Mouse (Mus musculus) ovary, adult 18-20 months (tissue): Measurements from ENCODE around the gene Hsd17b12.

ENCODE experiments used
- DNase-seq: peaks from one replicate; pipeline ENCODE4 v3.0.0; 2022; ENCODE audit warnings: low spot score, mixed read lengths

Gene Hsd17b12

DNA sequence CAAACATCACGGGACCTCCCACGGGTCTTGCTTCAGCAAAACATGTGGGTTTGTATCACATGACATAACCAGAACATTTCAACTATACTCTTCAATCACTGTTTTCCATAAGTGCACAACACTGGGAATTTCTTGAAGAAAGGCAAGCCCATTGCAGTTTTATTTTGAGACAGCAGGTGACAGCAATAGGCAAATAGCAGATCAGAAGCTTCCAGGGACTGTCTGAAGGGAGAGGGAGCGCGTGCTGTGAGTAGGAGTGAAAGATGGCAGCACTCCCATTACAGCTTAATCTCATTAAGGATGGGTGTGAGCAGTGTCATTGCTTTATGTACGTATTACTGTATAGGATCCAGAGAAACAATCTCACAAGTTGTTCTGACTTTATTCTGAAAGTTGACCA, 88.3 kb downstream of the Hsd17b12 start:
- no peak for DNase-seq

DNA sequence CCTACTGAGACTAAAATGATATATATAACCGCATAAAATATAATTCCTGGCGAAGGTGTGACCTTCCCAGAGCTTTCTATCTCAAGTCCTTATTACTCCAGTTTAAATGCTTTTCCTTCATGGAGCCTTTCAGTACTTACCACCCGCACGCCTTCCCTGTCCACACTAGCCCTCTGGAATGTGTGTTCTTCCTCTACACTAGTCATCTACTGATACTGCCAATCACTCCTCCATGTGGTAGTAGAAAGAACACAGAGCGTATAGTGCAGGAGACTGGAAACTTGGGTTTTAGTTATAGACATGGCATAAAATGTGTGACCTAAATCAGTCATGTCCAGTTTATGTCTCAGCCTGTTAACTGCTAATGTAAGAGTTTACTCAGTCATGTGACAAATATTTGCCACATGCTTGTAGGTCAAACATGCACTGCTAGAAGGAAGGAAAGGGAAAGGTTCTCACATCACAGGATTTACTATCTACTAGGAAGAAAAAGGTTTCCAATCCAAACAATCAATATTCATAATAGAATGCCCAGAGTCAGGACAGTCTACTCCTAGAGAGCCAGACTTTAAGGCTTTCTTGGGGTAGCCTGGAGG, 91.1 kb downstream of the Hsd17b12 start:
- no peak for DNase-seq

DNA sequence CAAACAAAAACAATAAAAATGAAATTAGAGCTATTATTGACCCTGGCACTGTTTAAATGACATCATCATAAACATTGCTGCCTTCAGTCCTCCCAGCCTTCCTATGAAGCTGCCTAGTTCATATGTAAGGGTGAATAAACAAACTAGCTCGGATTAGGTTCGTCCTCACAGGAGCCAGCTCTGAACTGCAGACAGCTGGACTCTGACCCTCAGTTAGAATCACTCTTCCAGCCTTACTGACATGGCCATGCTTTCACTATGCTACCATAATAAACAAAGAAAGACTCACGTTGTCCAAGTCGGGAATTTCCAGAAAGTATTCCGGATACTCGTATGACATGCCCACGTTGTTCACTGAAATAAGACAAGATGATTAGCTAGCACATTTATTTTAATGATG, 91.6 kb downstream of the Hsd17b12 start:
- no peak for DNase-seq

DNA sequence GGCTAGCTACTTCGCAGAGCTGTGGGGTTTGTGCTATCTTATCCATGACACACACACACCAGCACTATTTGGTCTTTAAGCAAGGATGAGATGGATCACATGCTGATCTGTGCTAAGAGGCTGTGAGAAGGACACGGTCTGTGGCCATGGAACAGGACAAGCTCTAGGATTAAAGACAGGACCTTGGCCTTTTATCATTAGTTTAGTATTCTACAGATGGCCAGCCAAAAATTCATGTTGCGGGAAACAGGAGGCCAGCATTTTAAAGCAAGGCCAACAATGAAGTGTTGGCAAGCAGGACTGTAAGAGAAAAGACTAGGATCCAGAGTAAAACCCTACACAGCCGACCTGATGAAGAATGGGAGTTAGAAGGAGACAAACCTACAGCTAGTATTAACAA, 95.0 kb downstream of the Hsd17b12 start:
- DNase-seq = peak; percentile 2

DNA sequence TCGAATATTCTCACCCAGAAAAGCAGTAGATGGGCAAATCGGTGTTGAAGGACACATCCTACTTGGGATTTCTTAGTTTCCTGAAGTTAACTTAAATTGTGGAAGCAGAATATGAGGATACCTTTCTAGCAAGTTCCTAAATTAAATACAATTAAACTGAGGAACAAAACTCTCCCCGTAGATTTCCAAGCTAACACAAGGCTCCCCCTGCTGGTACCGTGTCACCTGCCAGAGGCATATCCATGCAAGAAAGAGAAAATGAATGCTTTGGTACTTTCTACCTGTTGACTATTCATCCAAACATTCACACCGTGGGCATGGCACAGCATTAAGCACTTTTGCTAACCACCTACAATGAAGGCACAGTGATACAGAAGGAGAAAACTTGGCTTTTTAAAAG, 98.3 kb downstream of the Hsd17b12 start:
- DNase-seq = no peak

DNA sequence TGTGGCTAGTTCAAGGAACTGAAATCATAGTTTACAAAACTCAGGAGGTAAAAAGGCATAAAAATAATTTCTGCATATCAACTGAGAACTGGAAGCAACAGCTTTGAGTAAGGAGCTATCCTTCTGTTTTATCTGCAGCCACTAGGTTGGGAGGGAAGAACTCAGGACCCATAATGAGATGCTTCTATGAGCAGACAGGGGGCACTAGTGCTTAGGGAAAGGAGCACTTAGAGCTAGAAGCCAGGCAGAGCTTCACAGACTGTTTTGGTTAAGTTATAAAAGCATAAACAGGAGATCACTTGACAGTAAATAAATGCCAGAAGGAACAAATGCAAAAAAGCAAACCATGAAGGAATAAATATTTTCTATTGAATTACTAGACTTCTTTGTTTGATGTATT, 103.0 kb downstream of the Hsd17b12 start:
- DNase-seq = no peak

DNA sequence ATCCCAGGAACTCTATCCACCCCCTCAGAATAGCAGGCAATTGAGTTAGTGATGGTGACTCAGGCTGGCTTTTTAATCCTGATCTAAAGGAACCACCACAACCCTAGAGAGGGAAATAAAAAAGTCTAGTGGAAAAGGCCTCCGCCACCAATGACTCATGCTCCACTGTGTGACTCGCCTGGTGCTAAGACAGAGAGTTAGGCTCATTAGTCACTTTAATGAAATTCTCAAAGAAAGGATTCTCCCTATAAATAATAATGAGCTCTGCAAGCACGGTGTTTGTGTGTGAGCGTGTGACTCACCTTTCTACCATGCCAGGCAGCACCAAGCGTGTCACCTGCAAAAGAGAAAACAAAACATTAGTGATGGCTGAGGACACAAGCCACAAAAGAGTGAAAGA, 105.8 kb downstream of the Hsd17b12 start:
- DNase-seq = no peak

DNA sequence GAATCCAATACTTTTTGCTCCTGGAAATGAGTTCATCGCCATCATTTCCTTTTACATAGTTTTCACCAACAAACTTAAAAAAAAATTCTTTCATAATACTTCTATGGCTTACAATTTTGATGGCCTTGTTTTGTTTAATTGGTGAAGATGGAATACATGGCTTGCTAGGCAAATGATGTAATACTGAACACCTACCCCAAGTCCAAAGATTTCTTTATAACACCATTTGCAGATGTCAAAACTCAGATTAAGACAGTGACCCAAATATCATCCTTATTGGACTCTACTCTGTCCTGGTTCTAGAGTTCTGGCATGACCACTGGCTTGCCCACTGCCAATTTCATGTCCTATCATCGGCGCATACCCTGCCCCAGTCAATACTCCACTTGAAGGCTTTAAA, 106.9 kb downstream of the Hsd17b12 start:
- no peak for DNase-seq

DNA sequence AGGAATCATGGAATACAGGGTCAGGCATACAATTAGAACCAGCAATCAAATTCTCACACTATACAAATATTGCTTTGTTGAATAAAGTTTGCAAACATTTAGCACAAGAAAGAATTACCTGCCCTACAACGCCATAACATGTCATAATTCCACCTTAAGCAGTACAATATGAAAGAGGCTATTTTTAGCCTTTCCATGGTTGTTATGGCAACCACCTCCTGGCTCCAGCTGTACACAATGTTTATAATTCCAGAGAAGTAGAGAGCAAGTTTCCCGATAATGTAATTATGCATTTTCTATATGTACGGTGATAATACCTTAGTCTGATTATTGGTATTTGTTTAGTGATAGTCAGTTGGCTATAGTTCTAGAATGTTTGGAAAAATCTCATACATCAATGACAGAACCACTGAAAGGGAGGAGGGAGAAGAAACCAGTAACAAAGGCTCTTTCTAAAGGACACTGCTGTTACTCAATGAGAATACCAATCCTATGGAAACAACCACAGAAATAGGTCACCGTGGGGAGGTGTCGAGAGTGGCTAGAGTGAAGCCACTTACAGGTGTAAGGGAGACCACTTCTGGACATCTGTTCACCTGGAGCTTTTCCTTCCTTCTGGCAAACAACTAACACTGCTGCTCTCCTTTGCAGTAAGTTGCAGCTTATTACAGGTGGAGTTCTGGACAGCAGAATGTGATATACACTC, 108.1 kb downstream of the Hsd17b12 start:
- no peak for DNase-seq

DNA sequence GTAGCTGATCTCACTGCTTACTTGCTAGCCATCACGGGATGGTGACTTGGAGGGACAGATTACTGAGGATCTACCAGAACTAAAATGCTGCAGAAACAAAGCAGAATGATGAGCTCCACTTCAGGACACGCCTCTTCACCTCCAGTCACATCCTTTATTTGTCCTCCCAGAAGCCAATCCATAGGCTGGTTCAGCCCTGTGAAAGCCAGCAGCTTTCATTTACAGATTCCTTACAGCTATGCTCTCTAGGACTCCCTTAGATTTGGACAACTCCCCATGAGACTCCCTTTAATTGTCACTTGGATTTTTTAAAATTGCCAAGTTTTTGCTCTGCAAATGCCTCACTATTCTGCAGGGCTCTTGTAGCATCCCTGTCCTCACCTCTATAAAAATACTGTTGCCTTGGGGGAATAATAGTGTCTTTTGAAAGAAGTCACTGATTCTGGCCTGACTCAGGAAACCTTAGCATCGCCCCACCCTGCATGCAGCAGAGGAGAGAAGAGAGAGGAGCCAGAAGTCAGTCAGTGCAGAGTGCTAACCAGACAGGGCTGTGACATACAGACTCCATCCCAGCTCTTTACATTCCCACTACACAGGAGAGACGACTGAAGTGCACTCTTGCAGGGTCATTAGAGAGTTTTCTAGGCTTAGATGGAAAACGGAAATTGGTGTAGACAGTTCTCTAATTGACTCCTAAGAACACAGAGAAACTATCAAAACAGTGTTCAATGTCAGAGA, 108.9 kb downstream of the Hsd17b12 start:
- no peak for DNase-seq

DNA sequence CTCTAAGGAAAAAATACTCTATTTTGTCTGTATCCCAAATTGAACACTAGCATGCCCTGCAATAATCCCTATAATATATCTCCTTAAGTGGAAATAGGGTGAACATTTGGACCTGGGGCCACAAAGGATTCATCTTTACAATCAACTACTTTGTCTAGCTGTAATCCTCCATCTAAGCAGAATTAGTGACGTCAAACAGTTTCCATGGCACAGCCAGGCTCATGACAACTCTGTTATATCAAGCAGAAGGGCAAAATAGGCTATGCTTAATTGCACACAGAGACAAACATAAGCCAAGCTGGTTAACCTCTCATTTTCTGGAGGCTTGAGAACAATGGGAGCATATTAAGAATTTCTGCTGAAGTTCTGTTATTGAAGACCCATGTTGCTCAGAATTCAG, 109.5 kb downstream of the Hsd17b12 start:
- no peak for DNase-seq

DNA sequence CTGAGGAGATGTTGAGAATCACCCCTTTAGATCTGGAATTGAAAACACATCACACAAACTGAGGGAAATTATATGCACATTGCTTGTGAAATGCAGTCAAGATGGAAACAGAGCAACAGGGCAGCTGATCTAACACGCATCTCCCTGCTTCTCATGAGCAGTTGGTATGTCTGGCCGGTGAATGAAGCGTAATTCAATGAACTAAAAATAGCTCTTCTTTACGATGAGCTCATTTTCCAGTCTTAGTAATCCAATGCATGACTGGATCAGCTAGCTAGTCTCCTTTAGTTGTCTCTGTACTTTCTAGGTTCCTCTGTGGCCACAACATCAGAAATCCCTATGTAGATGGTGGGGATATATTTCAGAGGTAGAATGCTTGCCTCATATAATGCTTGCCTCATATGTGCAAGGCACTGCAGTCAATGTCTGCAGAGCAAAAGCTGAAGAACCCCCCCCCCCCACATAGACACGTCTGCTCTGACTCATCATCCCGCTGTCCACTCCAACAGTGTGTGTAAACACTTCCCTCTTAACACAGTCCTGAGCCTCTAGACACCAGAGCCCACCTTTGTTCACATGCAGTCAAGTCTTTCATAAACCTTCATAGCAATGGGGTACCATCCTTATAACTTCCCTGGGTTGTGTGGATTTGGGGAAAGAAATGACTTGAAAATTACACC, 112.2 kb downstream of the Hsd17b12 start:
- no peak for DNase-seq

DNA sequence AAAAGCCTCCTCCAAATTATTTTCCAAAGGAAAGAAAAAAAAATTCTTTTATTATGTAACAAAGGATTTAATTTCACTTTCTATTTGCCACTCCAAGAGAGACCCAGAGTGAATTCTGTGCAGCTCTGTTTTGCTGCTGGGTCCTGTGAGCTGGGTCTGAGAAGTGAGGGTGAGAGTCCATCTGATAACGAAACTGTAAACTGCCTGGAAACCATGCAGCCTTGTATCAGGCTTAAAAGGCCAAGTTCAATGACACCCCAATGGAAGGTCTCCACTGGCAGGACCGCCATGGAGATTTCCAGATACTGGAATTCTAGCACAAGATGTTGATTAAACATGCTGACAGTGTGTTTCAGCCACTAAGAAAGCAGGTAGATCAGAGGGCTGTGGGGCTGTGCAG, 113.6 kb downstream of the Hsd17b12 start:
- no peak for DNase-seq

DNA sequence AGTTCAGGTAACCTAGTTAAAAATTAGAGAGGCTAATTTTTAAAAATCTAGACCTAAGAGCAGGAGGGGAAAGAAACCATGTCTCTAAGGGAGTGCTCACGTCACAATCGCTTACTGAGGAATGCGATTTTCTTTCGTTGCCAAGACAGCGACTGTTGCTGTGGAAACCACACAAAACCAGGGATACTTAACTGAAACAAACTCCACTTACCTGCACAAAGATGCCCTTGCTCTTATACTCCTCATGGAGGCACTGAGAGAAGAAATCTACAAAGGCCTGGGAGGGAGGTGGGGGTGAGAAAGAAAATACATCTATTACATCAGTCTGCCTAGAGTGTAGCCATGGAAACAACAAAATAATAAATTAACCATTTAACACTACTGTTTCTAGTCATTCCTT, 114.1 kb downstream of the Hsd17b12 start:
- no peak for DNase-seq

DNA sequence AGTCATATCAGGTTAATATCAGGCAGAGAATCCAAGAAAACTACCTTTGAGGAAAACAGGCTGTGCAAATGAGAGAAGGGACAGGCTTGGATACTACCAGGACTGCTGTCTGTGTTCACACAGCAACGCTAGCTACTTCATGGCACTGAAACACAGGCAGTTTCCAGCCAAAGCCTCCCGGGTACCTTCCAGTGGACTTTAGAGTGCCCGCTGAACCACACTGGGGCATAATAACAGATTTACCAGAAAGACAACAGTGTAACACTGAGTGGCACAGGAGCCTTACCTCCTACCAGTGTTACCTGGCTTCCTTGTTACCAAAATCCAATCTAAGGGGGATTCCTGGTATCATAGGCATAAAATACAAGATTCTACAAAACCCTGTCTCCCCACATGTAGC, 115.3 kb downstream of the Hsd17b12 start:
- DNase-seq = no peak

DNA sequence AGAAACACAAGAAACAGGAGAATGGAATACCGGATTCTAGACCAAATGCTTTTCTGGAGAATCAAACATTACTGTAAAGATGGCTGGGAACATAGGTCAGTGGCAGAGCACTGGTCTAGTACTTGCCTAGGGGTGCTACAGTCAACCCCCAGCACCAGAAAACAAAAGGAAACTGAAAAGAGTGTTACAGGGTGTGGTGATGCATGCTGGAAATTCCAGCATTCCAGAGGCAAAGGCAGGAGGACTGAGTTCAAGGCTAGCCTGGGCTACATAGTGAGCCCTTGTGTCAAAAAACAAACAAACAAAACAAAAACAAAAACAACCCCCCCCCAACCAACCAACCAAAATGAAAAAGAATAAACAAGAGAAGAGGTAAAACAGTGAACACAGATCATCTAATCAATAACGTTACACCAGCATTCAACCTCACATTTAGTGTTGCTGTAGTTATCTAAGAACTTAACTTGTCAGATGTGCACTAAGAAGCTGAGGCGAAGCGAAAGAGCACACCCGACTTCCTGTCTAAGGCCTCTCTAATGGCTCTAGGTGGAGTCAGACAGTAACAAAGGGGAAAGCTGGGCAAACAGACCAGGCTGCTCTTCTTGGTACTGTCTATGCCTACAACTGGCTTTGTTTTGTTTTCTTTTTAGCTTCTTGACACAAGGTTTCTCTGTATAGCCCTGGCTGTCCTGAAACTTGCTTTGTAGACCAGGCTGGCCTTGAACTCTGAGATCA, 117.2 kb downstream of the Hsd17b12 start:
- DNase-seq = no peak

DNA sequence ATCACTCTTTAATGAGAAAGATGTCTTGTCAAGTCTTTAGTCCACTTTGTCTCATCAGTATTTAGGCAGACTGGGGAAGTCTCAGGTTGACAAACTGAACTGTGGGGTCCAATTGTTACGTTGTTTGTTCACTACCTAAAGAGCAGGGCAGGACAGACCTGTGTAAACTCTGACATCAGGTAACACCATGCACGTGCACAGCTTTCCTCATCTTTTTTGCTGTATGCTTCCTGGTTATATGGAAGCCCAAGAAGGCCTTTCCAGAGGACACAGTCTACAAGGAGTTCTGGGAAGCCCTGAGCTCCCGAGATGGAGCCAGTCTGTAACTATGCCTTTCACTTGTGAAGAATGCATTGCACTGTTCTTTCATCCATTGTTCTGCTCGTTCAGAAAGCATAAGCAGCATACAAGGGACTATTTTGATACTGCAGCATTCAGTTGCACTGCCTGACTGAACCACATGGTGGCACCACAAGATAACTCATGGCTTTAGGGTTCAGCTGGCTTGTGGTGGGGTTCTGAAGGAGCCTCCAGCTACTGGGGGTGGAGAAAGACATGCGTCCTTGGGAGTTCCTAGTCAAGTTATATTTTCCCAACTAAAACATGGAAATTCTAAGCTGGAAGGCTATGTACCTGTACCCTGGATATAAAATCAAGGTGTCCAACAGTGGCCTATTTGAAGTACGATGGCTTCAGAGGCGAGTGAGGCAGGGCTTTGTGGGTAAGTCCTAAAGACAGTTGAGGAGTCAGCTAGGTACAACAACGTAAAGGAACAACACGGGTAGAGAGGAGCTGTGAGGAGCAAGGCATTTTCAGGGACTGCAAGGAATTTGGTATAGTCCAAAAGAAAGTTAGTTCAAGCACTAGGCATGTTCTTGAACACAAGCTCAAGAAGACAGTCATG, 122.1 kb downstream of the Hsd17b12 start:
- no peak for DNase-seq

DNA sequence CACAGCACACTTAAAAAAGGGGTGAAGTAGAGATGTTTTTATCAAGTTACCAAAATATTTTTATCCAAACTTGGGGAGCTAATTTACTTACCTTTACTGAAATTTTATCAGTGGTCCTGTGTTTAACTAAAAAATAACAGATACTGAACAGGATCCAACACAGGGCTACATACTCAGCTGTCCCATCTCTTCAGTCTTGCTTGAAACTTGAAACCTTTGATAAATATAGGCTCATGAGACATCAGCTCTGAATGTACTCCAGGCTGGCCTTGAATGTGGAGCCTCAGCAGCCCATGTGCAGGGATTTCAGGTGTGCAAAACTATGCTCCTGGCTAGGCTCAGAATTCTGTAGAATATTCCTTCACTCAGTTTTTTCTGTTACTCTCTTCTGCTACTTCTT, 127.2 kb downstream of the Hsd17b12 start:
- no peak for DNase-seq

DNA sequence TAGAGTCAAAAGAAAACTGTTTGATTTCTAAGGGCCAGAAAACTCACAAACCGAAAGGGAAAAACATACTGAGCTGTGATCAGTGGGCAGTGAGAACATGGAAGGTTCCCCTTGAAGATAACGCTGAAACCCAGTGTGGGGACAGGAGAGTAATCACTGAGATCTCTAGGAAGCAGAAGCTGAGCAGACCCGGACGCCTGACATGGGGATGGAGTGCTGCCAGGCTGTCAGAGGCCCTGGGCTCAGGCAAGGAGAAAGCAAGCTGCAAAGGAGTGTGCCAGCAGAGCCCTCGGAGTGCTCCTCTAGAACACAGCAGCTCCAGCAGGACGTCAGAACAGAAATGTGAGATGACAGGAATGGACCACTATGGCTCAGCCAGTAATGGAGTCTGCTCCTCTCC, 133.1 kb downstream of the Hsd17b12 start:
- DNase-seq = no peak

DNA sequence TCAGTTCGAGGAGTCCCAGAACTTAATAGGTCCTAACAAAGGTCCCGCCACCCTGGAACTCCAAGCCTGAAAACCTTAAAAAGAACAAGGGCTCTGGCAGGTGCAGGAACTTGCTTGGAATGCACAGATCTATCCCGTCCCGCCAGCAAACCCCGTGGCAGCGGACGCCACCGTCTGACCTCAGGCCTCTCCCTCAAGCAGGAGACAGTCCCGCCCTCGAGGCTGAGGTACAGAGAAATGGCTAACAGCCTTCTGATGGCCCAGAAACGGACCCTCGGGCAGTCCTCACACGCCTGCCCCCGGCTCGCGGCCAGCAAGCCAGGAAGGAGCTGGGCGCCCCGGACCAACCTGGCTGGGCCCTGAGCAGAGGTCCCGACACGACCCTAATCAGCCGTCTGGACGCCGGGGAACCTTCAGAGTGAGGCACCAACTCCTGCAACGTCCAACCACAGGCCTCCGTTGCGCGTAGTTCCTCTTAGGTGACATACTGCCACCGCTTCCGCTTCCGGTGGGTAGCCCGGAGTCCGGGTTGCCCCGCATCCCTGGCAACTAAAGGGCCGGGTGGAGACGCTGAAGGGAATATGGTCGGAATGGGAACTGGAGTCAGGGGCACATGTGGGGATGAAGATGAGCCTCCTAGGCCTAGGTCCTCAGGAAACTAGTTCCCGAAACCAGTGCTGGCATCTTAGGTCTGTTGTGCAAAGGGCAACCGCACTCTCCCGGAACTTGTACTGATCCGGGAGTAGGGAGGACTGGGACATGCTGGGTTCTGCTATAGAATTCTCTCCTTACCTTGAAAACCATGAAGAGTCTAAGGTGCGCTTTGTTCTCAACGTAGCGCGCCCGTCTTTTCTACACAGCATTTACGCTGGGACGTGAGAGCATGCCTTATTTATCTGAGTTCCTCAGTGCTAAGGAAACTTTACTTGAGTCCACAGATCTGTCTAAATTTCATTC, 147.2 kb downstream of the Hsd17b12 start, which contains the start of gene Alkbh3:
TSS of gene Alkbh3 (minus strand) at position 473 of the 957 bp plus-strand sequence.
- peak; percentile 83 for DNase-seq
